Mouse (Mus musculus): ENCODE results near the gene Setdb1.

GRCm38 (mm10) chr3:95301204-95301796 lies 55.7 kb downstream of the Setdb1 start:
- TF ChIP-seq CTCF (IDR thresholded peaks at IDR 0.05; ENCODE audit: control insufficient read depth, insufficient read depth, insufficient read length) (no peak), MYOG (IDR thresholded peaks at IDR 0.05; ENCODE audit: control insufficient read depth, extremely low read depth, insufficient read length) (no peak), MAX (IDR thresholded peaks at IDR 0.05) (no peak), MYOD1 (IDR thresholded peaks at IDR 0.05; ENCODE audit: control insufficient read depth, insufficient read length, low read depth) (no peak)

Measured in C2C12 (cell line).